Mouse (Mus musculus): ENCODE measurements around the gene Slamf8. TPM values are rescaled to one million over a fixed set of nuclear protein-coding genes. Genes with fewer than 3 reads are reported as not detected.

Slamf8 gene
- total RNA-seq, 2 experiments from 2014 or later, result not detected

Other genes starting within 250 kb of the Slamf8 start
- gene Kcnj10, start 249.4 kb downstream of the Slamf8 start, total RNA-seq (2021), result 10 to 100 TPM; 89.3 to 94.4 TPM
- 1 to 10 TPM; 9.1 TPM for gene Pigm, start 214.0 kb downstream of the Slamf8 start, total RNA-seq (2021)
- gene Slamf9, start 115.2 kb downstream of the Slamf8 start, total RNA-seq (2021), result under 1 TPM in 1 of 2 experiments, not detected in 1; 0.28 TPM
- gene Igsf9, start 108.8 kb downstream of the Slamf8 start, total RNA-seq (2021), result 10 to 100 TPM in 1 of 2 experiments, 1 to 10 TPM in 1; 8.0 to 10.7 TPM
- gene Tagln2, start 90.5 kb downstream of the Slamf8 start, total RNA-seq (2021), result 1 to 10 TPM; 8.7 to 9.2 TPM
- 1 to 10 TPM; 4.0 to 5.5 TPM for gene Cfap45, start 69.8 kb downstream of the Slamf8 start, total RNA-seq (2021)
- gene Vsig8, start 34.6 kb downstream of the Slamf8 start, total RNA-seq (2021), result under 1 TPM; 0.25 to 0.67 TPM
- gene Fcrl6, start 12.0 kb upstream of the Slamf8 start, total RNA-seq (2021), result not detected
- gene Dusp23, start 42.4 kb upstream of the Slamf8 start, total RNA-seq (2021), result 1 to 10 TPM; 6.7 to 7.4 TPM
- gene Crp, start 107.5 kb upstream of the Slamf8 start, total RNA-seq (2021), result not detected